ENCODE assay signal across 10 mouse cellular contexts in genomic region chr4:102783063-102783748, GRCm38 (mm10). TPM values are rescaled to one million over a fixed set of nuclear protein-coding genes. Genes with fewer than 3 reads are reported as not detected.
A peak's percentile ranks its signal among the peaks of the same experiment; 100 is the strongest.
DNase-seq lines count a peak whose midpoint lies in the region; ATAC-seq and TF ChIP-seq lines count a peak whose summit lies in the region.
"Had no signal": no experiment of that assay in that cellular context is flagged by ENCODE, and none has a peak within 500 bp of the region (broad histone marks: within the 10 kb centered on the region; RNA-seq: fewer than 3 reads in every experiment).

No protein-coding gene starts in this region.

- peak; percentile 40 for DNase-seq in gastrocnemius, adult 2 months
- DNase-seq in gastrocnemius, postnatal 36 days, result no peak
- peak; percentile 59 for DNase-seq in MN1 (ENCODE audit: low spot score)
- peak; percentile 61 for DNase-seq in cerebellum, adult 11 months
- DNase-seq in layer of hippocampus, postnatal 10 days (ENCODE audit: low spot score in 2 of 2), result peak; percentile 58 to 69
- DNase-seq in heart, postnatal 36 days, result no peak
- no peak for DNase-seq in gastrocnemius, adult 18-20 months (ENCODE audit: low spot score)
- DNase-seq: heart, postnatal 14 days had no signal

- H3K4me3 ChIP-seq in gastrocnemius, adult 2 months, result no peak overlapping the region

- no peak for TF ChIP-seq CTCF in gastrocnemius, adult 2 months (IDR thresholded peaks at IDR 0.05)

- ATAC-seq in megakaryocyte, adult 5-6 weeks (ENCODE audit: poor library complexity, severe bottlenecking), result no peak
- ATAC-seq: activated CD4-positive, CD25-positive, alpha-beta regulatory T cell, adult 4 months had no signal

- H3K27ac ChIP-seq in gastrocnemius, adult 2 months, result peak overlapping the region; percentile 28; the same call in 1 of the 2 replicates

- intact Hi-C loops in gastrocnemius, adult 2 months (cut with DNase I), result no loop called here
- intact Hi-C loops in gastrocnemius, postnatal 36 days (cut with DNase I), result no loop called here
- intact Hi-C loops in heart, postnatal 36 days (cut with DNase I), result no loop called here

RNA-seq across cellular contexts. Expression of gene Sgip1, which starts 42.1 kb away (rescaled TPM):
- total RNA-seq in gastrocnemius, adult 2 months (2021), result 1 to 10 TPM; 1.8 to 2.4 TPM
- 1 to 10 TPM in 1 of 2 experiments, under 1 TPM in 1; 0.86 to 1.3 TPM for total RNA-seq in gastrocnemius, postnatal 36 days (2021)
- total RNA-seq in layer of hippocampus, postnatal 10 days (2021), result 100 to 1,000 TPM; 235 to 256 TPM
- total RNA-seq in megakaryocyte, adult 5-6 weeks (2015), result 0.85 and 2.0 TPM in 2 replicates
- 1.3 and 2.3 TPM in 2 replicates for total RNA-seq in megakaryocyte, adult 5-6 weeks (2017)
- total RNA-seq in heart, postnatal 36 days (2021), result under 1 TPM; 0.76 to 0.83 TPM
- total RNA-seq in gastrocnemius, adult 18-20 months (2021), result 1 to 10 TPM; 1.1 to 1.9 TPM

Comparison
In these comparisons a context has a peak if more than half of its experiments do, and no peak if none do; other contexts are left out.
1. DNase-seq: peak in gastrocnemius, adult 2 months (single experiment), MN1 (single experiment), cerebellum, adult 11 months (single experiment) and layer of hippocampus, postnatal 10 days (2 of 2); none in gastrocnemius, postnatal 36 days (0 of 2), heart, postnatal 36 days (0 of 2) and gastrocnemius, adult 18-20 months (single experiment).
2. RNA of gene Sgip1, which starts 42.1 kb away (total RNA-seq): 235 to 256 TPM in layer of hippocampus, postnatal 10 days; 1.8 to 2.4 TPM in gastrocnemius, adult 2 months, 1.1 to 1.9 TPM in gastrocnemius, adult 18-20 months, 0.86 to 1.3 TPM in gastrocnemius, postnatal 36 days, 0.85 to 2.3 TPM in megakaryocyte, adult 5-6 weeks and 0.76 to 0.83 TPM in heart, postnatal 36 days; every median in the first group is over 10 times any median in the second.